Mouse (Mus musculus): ENCODE measurements around the gene Thoc7.
"Not testable (repeated sequence)": the region's sequence is repeated elsewhere in the genome, so short reads cannot be mapped to it uniquely, and the experiment has no call there.

Thoc7 gene

GRCm38 (mm10) chr14:13961401-13962112 lies at the start of gene Thoc7, which contains the start of gene Atxn7:
Thoc7 (minus strand) TSS chr14:13961852.
Atxn7 (plus strand) TSS chr14:13961440.
- peak; percentile 45 for DNase-seq (ENCODE audit: inconsistent ontology term)

DNA sequence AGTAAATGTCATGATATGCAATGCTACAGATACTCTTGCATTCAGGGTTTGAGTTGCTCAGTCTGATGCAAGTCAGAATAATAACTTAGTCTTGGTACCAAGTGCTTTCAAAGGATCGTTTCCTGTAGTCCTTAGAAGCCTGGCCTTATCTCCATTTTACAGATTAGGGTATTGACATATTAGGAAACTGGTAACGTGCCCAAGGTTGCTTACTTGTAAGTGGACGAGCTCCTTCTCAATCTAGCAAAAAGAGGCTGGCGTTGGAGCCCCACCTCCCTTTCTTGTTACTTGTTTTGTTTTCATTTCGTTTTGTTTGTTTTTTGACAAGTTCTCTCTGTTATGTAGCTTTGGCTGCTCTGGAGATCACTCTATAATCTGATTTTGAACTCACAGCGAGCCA lies 48.1 kb upstream of the Thoc7 start:
- no peak for DNase-seq (ENCODE audit: inconsistent ontology term)

GRCm38 (mm10) chr14:14002771-14003170 lies 41.1 kb upstream of the Thoc7 start:
- no peak for DNase-seq (ENCODE audit: inconsistent ontology term)

DNA sequence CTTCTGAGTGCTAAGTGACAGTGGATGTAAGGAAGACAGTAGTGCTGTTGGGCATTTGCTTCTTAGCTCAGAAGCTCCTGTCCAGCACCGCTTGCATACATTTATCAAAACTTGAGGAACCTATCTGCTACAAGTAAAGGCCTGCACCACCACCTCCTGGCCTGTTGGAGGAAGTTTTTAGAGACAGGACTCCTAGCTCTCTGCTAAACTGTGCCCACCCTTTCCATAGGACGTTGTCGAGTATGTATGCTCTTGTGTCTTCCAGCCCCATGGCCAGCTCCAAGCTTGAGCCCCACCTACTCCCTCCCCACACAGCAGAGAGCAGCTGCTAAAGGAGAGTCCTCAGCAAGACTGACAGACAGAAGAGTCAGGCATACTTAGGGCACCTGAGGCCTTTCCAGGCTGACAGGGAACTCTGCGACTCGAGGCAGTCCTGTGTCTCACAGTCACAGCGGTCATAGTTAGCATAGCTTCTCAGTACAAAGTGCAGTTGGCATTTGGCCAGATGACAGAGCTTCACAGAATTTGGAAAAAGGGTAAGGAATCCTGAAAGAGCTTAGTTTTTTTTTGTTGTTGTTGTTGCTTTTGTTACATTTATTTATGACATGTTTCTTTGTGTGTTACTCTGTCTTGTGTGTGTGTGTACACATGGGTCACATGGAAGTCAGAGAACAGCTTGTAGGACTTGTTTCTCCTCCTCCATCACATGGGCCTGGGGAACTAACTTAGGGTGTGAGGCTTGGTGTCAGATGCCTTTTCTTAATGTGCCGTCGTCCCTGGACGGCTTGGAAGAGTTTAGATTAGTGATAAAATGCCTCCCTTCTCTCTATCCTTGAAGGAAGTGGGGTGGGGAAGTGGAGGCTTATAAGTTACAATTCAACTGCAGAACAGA lies 33.8 kb upstream of the Thoc7 start:
- DNase-seq (ENCODE audit: inconsistent ontology term) = no peak

DNA sequence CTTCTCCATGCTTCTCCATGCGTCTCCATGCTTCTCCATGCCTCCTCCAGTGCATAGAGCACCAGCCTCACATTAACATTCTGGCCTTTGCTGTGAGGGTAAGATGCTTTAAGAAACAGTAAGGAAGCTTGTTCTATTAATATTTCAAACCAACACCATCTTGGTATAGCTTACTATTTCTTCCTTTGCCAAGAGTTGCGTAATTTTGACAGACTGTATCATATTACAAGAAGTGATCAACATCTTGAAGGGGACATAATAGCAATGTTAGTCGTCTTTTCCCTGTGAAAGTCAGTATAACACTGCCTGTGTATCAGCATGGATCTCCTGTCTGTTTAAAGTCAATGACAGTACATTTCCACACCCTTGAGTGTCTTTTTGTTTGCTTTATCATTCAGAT lies 29.1 kb upstream of the Thoc7 start:
- DNase-seq (ENCODE audit: inconsistent ontology term) = no peak

DNA sequence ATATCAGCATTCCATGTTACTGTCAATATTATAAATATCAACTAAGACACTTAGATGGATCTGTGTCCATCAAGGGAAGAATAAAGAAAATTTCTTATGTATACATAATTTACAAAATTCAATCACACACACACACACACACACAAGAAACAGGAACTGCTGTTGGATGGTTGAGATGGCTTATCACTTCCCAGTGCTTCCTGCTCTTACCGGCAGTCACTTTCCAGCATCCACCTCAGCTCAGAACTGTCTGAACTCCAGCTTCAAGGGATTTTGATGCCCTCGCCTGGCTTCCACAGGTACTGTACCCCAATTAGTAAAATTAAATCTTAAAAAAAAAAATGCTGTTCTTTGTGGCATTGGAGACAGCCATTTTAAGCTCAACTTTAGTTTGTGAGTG lies 26.7 kb upstream of the Thoc7 start:
- DNase-seq (ENCODE audit: inconsistent ontology term) = no peak

- DNase-seq (ENCODE audit: inconsistent ontology term) = no peak
Measured at GRCm38 (mm10) chr14:13982174-13982573, 20.5 kb upstream of the Thoc7 start.

DNA sequence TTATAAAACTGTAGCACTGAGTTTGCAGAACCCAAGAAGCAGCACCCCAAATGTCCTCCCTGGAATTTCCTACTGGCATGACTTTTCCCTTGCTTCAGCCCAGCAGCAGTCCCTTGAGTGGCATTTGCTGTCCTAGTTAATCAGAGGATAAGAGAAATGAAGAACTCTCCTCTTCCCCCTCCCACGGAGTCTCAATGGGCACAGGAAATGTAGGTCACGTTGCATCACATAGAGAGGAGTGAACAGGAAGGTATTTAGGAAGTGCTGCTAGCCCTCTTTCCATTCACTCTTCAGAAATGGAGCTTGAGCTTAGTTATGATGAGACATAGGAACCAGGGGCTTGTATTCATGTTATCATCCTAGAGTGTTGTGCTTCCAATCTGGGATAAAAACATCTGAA lies 19.6 kb upstream of the Thoc7 start:
- peak; percentile 75 for DNase-seq (ENCODE audit: inconsistent ontology term)

DNA sequence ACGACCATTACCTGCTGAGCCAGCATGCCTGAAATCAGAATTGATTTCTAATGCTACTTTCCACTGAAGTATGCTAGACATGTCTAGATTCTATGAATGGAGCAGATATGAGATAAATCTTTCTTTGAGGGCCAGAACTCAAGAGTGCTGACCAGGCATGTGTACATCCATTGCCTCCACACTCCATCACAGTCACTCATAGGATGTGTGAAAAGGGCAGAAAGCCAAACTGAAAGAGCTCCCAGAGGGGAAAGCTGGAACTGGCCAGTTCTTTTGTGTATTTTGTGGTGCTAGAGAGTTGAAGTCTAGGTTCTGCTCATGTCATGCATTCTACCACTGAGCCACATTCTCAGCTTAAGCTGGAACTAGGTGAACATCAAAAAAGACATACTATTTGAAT lies 15.8 kb upstream of the Thoc7 start:
- DNase-seq (ENCODE audit: inconsistent ontology term) = no peak

GRCm38 (mm10) chr14:13971644-13972234 lies 10.1 kb upstream of the Thoc7 start:
- no peak for DNase-seq (ENCODE audit: inconsistent ontology term)

- DNase-seq (ENCODE audit: inconsistent ontology term) = no peak
Measured at GRCm38 (mm10) chr14:13970513-13970912, 8.9 kb upstream of the Thoc7 start.

DNA sequence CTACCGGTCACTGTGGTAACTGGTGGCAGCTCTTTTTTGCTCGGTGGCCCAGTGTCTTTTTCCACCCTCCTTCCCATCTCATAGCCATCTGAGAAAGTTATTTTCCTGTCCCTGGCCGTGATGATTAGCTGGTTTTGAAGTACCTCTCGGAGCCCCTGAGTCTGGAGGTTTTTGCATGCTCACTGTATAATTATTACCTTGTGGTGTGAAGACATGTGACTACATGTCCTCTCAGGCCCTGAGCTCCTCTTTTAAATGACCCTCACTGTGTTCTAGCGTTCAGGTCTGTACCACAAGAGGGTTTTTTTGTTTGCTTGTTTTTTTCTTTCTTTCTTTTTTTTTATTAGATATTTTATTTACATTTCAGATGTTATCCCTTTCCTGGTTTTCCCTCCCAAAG lies 6.8 kb upstream of the Thoc7 start:
- DNase-seq (ENCODE audit: inconsistent ontology term) = no peak

DNA sequence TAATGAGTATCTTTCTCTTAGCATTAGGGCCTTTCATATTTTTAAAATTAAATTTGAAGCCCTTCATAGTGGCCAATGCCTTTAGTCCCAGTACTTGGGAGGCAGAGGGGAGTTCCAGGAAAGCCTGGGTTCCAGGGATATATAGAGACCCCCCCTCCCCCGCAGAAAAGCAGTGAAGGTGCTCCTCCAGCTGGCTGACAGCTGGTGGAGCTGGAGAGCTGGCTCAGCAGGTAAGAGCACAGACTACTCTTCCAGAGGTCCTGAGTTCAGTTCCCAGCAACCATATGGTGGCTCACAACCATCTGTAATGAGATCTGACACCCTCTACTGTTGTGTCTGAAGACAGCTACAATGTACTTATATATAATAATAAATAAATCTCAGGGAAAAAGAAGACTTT lies 6.0 kb upstream of the Thoc7 start:
- no peak for DNase-seq (ENCODE audit: inconsistent ontology term)

- DNase-seq (ENCODE audit: inconsistent ontology term) = no peak
Measured at GRCm38 (mm10) chr14:13963527-13963926, 1.9 kb upstream of the Thoc7 start.

GRCm38 (mm10) chr14:13962476-13962875 lies 824 bp upstream of the Thoc7 start:
- no peak for DNase-seq (ENCODE audit: inconsistent ontology term)

- peak; percentile 78 for DNase-seq (ENCODE audit: inconsistent ontology term)
Measured at GRCm38 (mm10) chr14:13960482-13961325, 948 bp downstream of the Thoc7 start.

GRCm38 (mm10) chr14:13960079-13960478 lies 1.6 kb downstream of the Thoc7 start:
- DNase-seq (ENCODE audit: inconsistent ontology term) = peak; percentile 75

GRCm38 (mm10) chr14:13952151-13952550 lies 9.5 kb downstream of the Thoc7 start:
- not testable (repeated sequence) for DNase-seq (ENCODE audit: inconsistent ontology term)

- no peak for DNase-seq (ENCODE audit: inconsistent ontology term)
Measured at GRCm38 (mm10) chr14:13950401-13950800, 11.3 kb downstream of the Thoc7 start.

- no peak for DNase-seq (ENCODE audit: inconsistent ontology term)
Measured at GRCm38 (mm10) chr14:13948345-13948744, 13.3 kb downstream of the Thoc7 start.

- DNase-seq (ENCODE audit: inconsistent ontology term) = peak; percentile 91
Measured at GRCm38 (mm10) chr14:13944686-13945085, 17.0 kb downstream of the Thoc7 start.

DNA sequence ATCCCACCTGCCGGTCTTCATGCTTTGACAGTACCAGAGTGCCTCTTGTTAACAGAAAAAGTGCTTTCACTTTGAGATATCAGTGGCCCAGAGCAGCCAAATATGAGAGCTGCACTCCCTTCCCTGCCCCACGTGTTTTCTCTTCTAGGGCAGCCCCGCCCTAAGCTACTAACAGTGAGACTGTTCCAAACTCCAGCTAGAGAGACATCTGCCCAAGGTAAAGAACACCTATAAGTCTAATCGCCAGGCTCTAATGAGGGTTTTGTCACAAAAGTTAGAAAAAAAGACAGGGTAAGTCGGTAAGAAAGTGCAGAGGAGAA lies 27.6 kb downstream of the Thoc7 start:
- no peak for DNase-seq (ENCODE audit: inconsistent ontology term)

All from Muller cell, postnatal 12 days (primary cell).